Mouse (Mus musculus) left cerebral cortex, adult 8-10 months (tissue): ENCODE results near the gene Sap30. TPM values are rescaled to one million over a fixed set of nuclear protein-coding genes. Genes with fewer than 3 reads are reported as not detected.
"Not testable (repeated sequence)": the region's sequence is repeated elsewhere in the genome, so short reads cannot be mapped to it uniquely, and the experiment has no call there.

Experiments used
- DNase-seq, 2 experiments: peaks; one replicate each; pipeline ENCODE4 v3.0.0; 2022; ENCODE audit warnings: low spot score in 2 of 2
- total RNA-seq, 4 experiments: library from RNA; stranded (reverse); gene quantifications; 2 replicates each; pipeline ENCODE4 v1.2.4; 2022

Sap30 gene
- total RNA-seq, 4 experiments from 2014 or later: 5.3 to 11.1 (median 8.1) TPM

- no peak for DNase-seq
These were observed 11.3 kb upstream of the Sap30 start for GRCm38 (mm10) chr8:57498847-57499511.

GRCm38 (mm10) chr8:57498494-57498846 lies 10.8 kb upstream of the Sap30 start:
- no peak for DNase-seq

- DNase-seq: no peak
These were observed 4.2 kb upstream of the Sap30 start for GRCm38 (mm10) chr8:57491873-57492272.

- no peak for DNase-seq
These were observed 2.2 kb upstream of the Sap30 start for GRCm38 (mm10) chr8:57489896-57490295.

GRCm38 (mm10) chr8:57489366-57489765 lies 1.7 kb upstream of the Sap30 start:
- no peak for DNase-seq

GRCm38 (mm10) chr8:57488312-57488765 lies 679 bp upstream of the Sap30 start:
- peak; percentile 27 to 34 for DNase-seq

GRCm38 (mm10) chr8:57486491-57487440 lies 894 bp downstream of the Sap30 start:
- DNase-seq: peak; percentile 16 to 40

GRCm38 (mm10) chr8:57480606-57481005 lies 7.1 kb downstream of the Sap30 start:
- DNase-seq: no peak

GRCm38 (mm10) chr8:57479700-57480099 lies 8.0 kb downstream of the Sap30 start:
- DNase-seq: no peak

- no peak for DNase-seq
These were observed 9.3 kb downstream of the Sap30 start for GRCm38 (mm10) chr8:57478406-57478805.

- no peak for DNase-seq
These were observed 13.9 kb downstream of the Sap30 start for GRCm38 (mm10) chr8:57473751-57474150.

- DNase-seq: no peak
These were observed 16.8 kb downstream of the Sap30 start for GRCm38 (mm10) chr8:57470863-57471262.

GRCm38 (mm10) chr8:57468624-57469023 lies 19.0 kb downstream of the Sap30 start:
- DNase-seq: no peak

- no peak for DNase-seq
These were observed 23.9 kb downstream of the Sap30 start for GRCm38 (mm10) chr8:57463757-57464156.

GRCm38 (mm10) chr8:57462839-57463238 lies 24.8 kb downstream of the Sap30 start:
- DNase-seq: no peak

- DNase-seq: no peak
These were observed 29.7 kb downstream of the Sap30 start for GRCm38 (mm10) chr8:57457942-57458341.

- peak in 1 of 2 experiments; percentile 27 for DNase-seq
These were observed 30.5 kb downstream of the Sap30 start for GRCm38 (mm10) chr8:57457152-57457551.

GRCm38 (mm10) chr8:57455765-57456164 lies 31.9 kb downstream of the Sap30 start, which contains the start of gene Scrg1:
Gene Scrg1 (plus strand): TSS chr8:57455923.
- DNase-seq: no peak

GRCm38 (mm10) chr8:57453361-57453760 lies 34.3 kb downstream of the Sap30 start:
- no peak for DNase-seq

GRCm38 (mm10) chr8:57451896-57452295 lies 35.8 kb downstream of the Sap30 start:
- DNase-seq: no peak

GRCm38 (mm10) chr8:57450726-57451125 lies 36.9 kb downstream of the Sap30 start:
- no peak for DNase-seq

- not testable (repeated sequence) for DNase-seq
These were observed 41.8 kb downstream of the Sap30 start for GRCm38 (mm10) chr8:57445901-57446300.
